Mouse (Mus musculus) megakaryocyte, embryonic 14.5 days (primary cell): Measurements from ENCODE around the gene Gm49368. TPM values are rescaled to one million over a fixed set of nuclear protein-coding genes. Genes with fewer than 3 reads are reported as not detected.
"Not testable (repeated sequence)": the region's sequence is repeated elsewhere in the genome, so short reads cannot be mapped to it uniquely, and the experiment has no call there.

Source experiments
- H3K27me3 ChIP-seq: replicated peaks from 2 replicates; pipeline ENCODE3; 2012; ENCODE audit warnings: inconsistent platforms
- H3K36me3 ChIP-seq: replicated peaks from 2 replicates; pipeline ENCODE3; 2012; ENCODE audit warnings: low read length, inconsistent platforms, mixed read lengths
- H3K4me1 ChIP-seq: 2 replicates; pipeline ENCODE4 v1.6.1; 2012; ENCODE audit warnings: inconsistent platforms
- H3K4me3 ChIP-seq: replicated peaks from 2 replicates; pipeline ENCODE3; 2012; ENCODE audit warnings: moderate library complexity, mild to moderate bottlenecking, inconsistent platforms
- H3K9me3 ChIP-seq: 2 replicates; pipeline ENCODE4 v1.6.1; 2012; ENCODE audit warnings: inconsistent platforms
- FLI1 ChIP-seq: IDR thresholded peaks from 2 replicates; pipeline ENCODE4 v1.6.1; 2012; ENCODE audit warnings: low read length, inconsistent platforms, mixed read lengths
- GATA1 ChIP-seq: IDR thresholded peaks from 3 replicates; pipeline ENCODE4 v1.6.1; 2012; ENCODE audit warnings: mixed read lengths, low read length, inconsistent platforms, borderline replicate concordance
- polyA plus RNA-seq: library from polyadenylated mRNA; stranded (reverse); fragments of >175 nt; gene quantifications from 2 replicates; pipeline ENCODE4 v1.2.3, GENCODE M21; 2012; ENCODE audit warnings: low replicate concordance; ENCODE audit not compliant: insufficient read depth

Gene Gm49368
- polyA plus RNA-seq, 1 experiment: not detected

DNA sequence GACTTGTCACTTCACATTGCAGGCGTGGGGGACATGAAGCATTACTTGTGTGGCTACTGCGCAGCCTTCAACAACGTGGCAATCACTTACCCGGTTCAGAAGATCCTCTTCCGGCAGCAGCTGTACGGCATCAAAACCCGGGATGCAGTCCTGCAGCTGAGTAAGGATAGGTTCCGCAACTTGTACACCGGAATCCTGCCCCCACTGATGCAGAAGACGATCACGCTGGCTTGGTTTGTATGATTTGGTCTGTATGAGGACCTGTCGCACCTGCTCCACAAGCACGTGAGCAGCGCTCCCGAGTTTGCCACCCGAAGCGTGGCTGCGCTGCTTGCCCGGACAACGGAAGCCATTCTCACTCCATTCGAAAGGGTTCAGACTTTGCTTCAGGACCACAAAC, 91.6 kb downstream of the Gm49368 start, which contains the start of gene Itgad:
TSS of gene Itgad (plus strand) at position 301 of the 400 bp plus-strand sequence.
- H3K9me3 ChIP-seq: no peaks in the 10 kb centered on the region
- TF ChIP-seq FLI1 (no peak), GATA1 (no peak)
- peaks cover 3% of the 10 kb centered on the region; the same call in 1 of the 2 replicates for H3K4me1 ChIP-seq
- peaks cover 18% of the 10 kb centered on the region for H3K27me3 ChIP-seq
- H3K4me3 ChIP-seq: no peak within 1 kb of the TSS
- H3K36me3 ChIP-seq: no peaks in the 10 kb centered on the region

DNA sequence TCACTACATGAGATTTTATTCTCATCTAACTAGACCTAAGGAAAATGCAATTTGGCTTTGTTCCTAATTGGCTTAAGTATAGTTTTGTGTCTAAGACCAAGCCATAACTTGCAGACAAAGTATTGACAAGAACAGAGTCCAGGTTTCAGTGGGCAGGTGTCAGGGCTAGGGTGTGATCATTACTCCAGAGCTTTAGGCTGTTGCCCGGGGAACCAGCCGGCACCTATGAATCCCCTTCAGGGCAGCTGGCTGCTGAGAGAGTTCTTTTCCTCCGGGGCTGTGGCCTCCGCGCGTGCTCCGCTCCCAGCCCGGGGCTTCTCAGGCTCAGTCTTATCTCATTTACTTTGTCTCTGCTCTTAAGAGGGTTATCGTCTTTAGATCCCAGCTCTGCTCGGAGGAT, 92.4 kb downstream of the Gm49368 start:
- no peaks in the 10 kb centered on the region for H3K36me3 ChIP-seq
- no peak overlapping the region for H3K4me3 ChIP-seq
- peaks cover 14% of the 10 kb centered on the region for H3K27me3 ChIP-seq
- no peaks in the 10 kb centered on the region for H3K9me3 ChIP-seq
- peaks cover 3% of the 10 kb centered on the region; the same call in 1 of the 2 replicates for H3K4me1 ChIP-seq
- TF ChIP-seq GATA1 (no peak), FLI1 (no peak)

DNA sequence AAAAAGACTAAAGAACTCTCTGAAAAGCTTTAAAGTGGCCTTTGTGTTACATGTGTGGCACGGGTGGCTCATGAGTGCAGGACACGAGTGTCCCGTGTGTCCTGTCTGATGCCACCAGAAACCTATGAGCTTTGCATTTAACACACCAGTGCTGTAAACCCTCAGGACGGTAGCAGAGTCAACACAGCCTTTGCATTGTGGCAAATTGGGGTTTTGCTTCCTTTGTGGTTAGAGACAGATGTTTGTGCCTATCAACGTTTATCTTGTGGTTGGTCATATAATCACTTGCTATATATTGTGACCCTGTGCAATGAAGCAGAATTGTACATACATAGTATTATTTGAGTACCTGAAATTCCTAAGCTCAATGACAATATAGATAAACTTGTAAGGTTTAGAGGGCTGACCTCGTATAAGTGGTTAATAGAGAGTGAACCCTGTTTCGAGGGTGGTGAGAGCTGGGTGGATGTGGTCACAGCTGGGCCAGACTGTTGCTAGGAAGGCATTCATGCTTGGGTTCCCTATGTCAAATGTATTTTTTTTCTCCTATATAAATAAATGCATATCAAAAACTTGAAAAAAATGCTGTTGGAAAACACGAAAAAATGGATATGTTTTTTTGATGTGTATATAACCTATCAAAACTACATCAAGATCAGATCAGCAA, 96.3 kb downstream of the Gm49368 start:
- H3K27me3 ChIP-seq, H3K4me3 ChIP-seq, H3K36me3 ChIP-seq, H3K4me1 ChIP-seq, H3K9me3 ChIP-seq: not testable (repeated sequence)

DNA sequence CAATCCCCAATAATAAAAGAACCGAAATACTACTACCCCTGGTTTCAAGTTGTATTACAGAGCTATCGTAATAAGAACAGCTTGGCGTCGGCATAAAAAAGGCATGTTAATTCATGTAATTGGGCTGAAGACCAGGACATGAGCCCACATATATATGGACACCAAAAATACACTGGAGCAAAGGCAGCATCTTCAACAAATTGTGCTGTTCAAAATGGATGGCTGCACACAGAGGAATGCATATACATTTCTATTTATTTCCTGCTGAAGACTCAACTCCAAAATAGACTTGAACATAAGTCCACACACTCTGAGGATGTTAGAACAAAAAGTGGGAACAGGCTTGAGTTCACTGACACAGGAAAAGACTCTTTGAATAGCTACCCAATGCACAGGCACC, 101.5 kb downstream of the Gm49368 start:
- Histone ChIP-seq H3K27me3 (peaks cover 3% of the 10 kb centered on the region), H3K9me3 (0 out of 2 replicates have a peak, but pooled peaks cover 4% of the 10 kb centered on the region), H3K36me3 (no peaks in the 10 kb centered on the region), H3K4me3 (no peak overlapping the region), H3K4me1 (no peaks in the 10 kb centered on the region)
- TF ChIP-seq FLI1 (no peak), GATA1 (no peak)

DNA sequence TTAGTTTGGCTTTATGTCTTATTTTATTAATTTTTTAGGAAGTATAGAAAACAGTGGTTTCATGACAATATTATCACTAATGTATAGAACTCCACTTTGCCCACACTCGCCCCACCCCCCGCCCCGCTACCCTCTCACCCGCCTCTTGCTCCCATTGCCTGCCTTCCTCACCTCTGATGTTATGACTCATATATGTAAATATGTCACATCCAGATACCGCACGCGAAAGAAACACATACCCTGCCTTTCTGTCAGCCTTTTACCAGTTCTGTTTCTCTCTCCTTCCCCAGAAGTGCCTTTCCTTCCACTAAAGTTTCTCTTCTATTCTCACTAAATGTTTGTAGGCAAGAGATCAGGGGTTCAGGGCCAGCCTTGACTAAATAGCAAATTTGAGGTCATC, 103.9 kb downstream of the Gm49368 start:
- Histone ChIP-seq H3K4me3 (no peak overlapping the region), H3K9me3 (0 out of 2 replicates have a peak, but pooled peaks cover 4% of the 10 kb centered on the region), H3K36me3 (no peaks in the 10 kb centered on the region), H3K27me3 (peaks cover 5% of the 10 kb centered on the region), H3K4me1 (no peaks in the 10 kb centered on the region)
- TF ChIP-seq FLI1: no peak
- no peak for TF ChIP-seq GATA1

DNA sequence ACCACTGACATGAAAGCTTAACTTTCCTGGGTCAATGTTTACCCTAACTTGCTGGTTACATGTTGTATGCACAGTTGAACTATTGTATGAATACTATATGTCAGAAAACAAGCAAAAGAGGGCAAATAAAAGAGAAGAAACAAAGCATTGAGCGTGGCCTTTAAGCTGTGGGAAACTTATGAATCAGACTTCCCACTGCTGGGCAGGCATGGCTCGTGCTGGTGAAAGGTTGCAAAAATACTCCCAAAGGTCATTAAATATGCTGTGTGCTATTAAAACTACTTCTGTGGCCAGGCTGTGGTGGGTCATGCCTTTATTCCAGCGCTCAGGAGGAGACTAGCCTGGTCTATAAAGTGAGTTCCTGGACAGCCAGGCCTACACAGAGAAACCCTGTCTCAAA, 107.5 kb downstream of the Gm49368 start:
- TF ChIP-seq GATA1 (no peak), FLI1 (no peak)
- Histone ChIP-seq H3K36me3 (no peaks in the 10 kb centered on the region), H3K4me3 (no peak overlapping the region), H3K27me3 (peaks cover 12% of the 10 kb centered on the region), H3K4me1 (no peaks in the 10 kb centered on the region), H3K9me3 (no peaks in the 10 kb centered on the region)

Other genes with a start within 250 kb of the Gm49368 start
- gene Stx4a, start 238.4 kb upstream of the Gm49368 start, polyA plus RNA-seq: 27.2 and 167 TPM in 2 replicates
- gene Stx1b, start 238.1 kb upstream of the Gm49368 start, polyA plus RNA-seq: 0.02 TPM in 1 of 2 replicates, not detected in the other
- gene Zfp646, start 186.5 kb upstream of the Gm49368 start, polyA plus RNA-seq: 1.0 and 6.3 TPM in 2 replicates
- 9.4 and 18.0 TPM in 2 replicates for gene Zfp668, start 185.9 kb upstream of the Gm49368 start, polyA plus RNA-seq
- gene Prss53, start 171.7 kb upstream of the Gm49368 start, polyA plus RNA-seq: 0.44 TPM in 1 of 2 replicates, not detected in the other
- gene Gm21974, start 167.2 kb upstream of the Gm49368 start, polyA plus RNA-seq: not detected in 2 replicates
- gene Vkorc1, start 167.1 kb upstream of the Gm49368 start, polyA plus RNA-seq: 26.7 and 40.9 TPM in 2 replicates
- gene Bckdk, start 158.6 kb upstream of the Gm49368 start, polyA plus RNA-seq: 36.9 and 149 TPM in 2 replicates
- 2.6 and 4.8 TPM in 2 replicates for gene Kat8, start 150.2 kb upstream of the Gm49368 start, polyA plus RNA-seq
- not detected in 2 replicates for gene Prss8, start 132.6 kb upstream of the Gm49368 start, polyA plus RNA-seq
- 2.7 and 10.0 TPM in 2 replicates for gene Prss36, start 116.0 kb upstream of the Gm49368 start, polyA plus RNA-seq
- gene Fus, start 95.2 kb upstream of the Gm49368 start, polyA plus RNA-seq: 25.6 and 318 TPM in 2 replicates
- gene Pycard, start 68.8 kb upstream of the Gm49368 start, polyA plus RNA-seq: 1.1 and 17.0 TPM in 2 replicates
- gene Trim72, start 58.7 kb upstream of the Gm49368 start, polyA plus RNA-seq: 0.50 TPM in 1 of 2 replicates, not detected in the other
- 0.69 and 6.0 TPM in 2 replicates for gene Itgam, start within 50 bp of the Gm49368 start, polyA plus RNA-seq
- not detected in 2 replicates for gene Itgax, start 66.9 kb downstream of the Gm49368 start, polyA plus RNA-seq
- gene Itgad, start 91.7 kb downstream of the Gm49368 start, polyA plus RNA-seq: 0.26 TPM in 1 of 2 replicates, not detected in the other
- gene Cox6a2, start 143.7 kb downstream of the Gm49368 start, polyA plus RNA-seq: 7.2 TPM in 1 of 2 replicates, not detected in the other
- 23.8 and 36.6 TPM in 2 replicates for gene Armc5, start 174.7 kb downstream of the Gm49368 start, polyA plus RNA-seq
- 0.97 and 1.2 TPM in 2 replicates for gene 9130023H24Rik, start 175.3 kb downstream of the Gm49368 start, polyA plus RNA-seq
- gene Tgfb1i1, start 184.1 kb downstream of the Gm49368 start, polyA plus RNA-seq: 12.9 TPM in 2 replicates
- not detected in 2 replicates for gene Slc5a2, start 203.0 kb downstream of the Gm49368 start, polyA plus RNA-seq
- gene BC017158, start 235.5 kb downstream of the Gm49368 start, polyA plus RNA-seq: 17.4 and 21.3 TPM in 2 replicates